Mouse (Mus musculus) kidney, embryonic 14.5 days (tissue): ENCODE measurements at regions not wholly inside any gene's neighbourhood (a gene's known extent, or its start where the extent isn't known, plus 50 kb on each side); places are given as distances from the start of the nearest gene placed in this dataset.
"Not testable (repeated sequence)": the region's sequence is repeated elsewhere in the genome, so short reads cannot be mapped to it uniquely, and the experiment has no call there.

Source experiments
- ATAC-seq: fragments of 200-750 bp; cut with Nextera tagmentation; 2 replicates; pipeline ENCODE4 v1.8.0; 2017; ENCODE audit warnings: moderate number of reproducible peaks, mild to moderate bottlenecking, moderate TSS enrichment, moderate library complexity; ENCODE audit not compliant: low FRiP score, low TSS enrichment
- H3K27ac ChIP-seq: fragments of 300-500 bp; sonication (generic); 2 replicates; pipeline ENCODE4 v1.5.1; 2014; ENCODE audit warnings: low read depth, mild to moderate bottlenecking, low read length, moderate library complexity, mixed read lengths
- H3K27me3 ChIP-seq: fragments of 300-500 bp; sonication (generic); 2 replicates; pipeline ENCODE4 v1.6.1; 2014; ENCODE audit warnings: mild to moderate bottlenecking, low read length; ENCODE audit not compliant: control insufficient read depth, insufficient read depth
- H3K36me3 ChIP-seq: fragments of 300-500 bp; sonication (generic); 2 replicates; pipeline ENCODE4 v1.6.1; 2014; ENCODE audit warnings: low read length, mixed read lengths; ENCODE audit not compliant: control insufficient read depth, insufficient read depth
- H3K4me1 ChIP-seq: fragments of 300-500 bp; sonication (generic); 2 replicates; pipeline ENCODE4 v1.6.1; 2014; ENCODE audit warnings: low read length, mixed read lengths; ENCODE audit not compliant: control insufficient read depth, insufficient read depth
- H3K4me2 ChIP-seq: fragments of 300-500 bp; sonication (generic); replicated peaks from 2 replicates; pipeline ENCODE4 v1.6.1; 2014; ENCODE audit warnings: low read depth, mild to moderate bottlenecking, low read length
- H3K4me3 ChIP-seq: fragments of 300-500 bp; sonication (generic); 2 replicates; pipeline ENCODE4 v1.5.1; 2014; ENCODE audit warnings: mild to moderate bottlenecking, low read length
- H3K9ac ChIP-seq: fragments of 300-500 bp; sonication (generic); 2 replicates; pipeline ENCODE4 v1.6.1; 2014; ENCODE audit warnings: low read depth, mild to moderate bottlenecking, low read length, moderate library complexity
- H3K9me3 ChIP-seq: fragments of 300-500 bp; sonication (generic); 2 replicates; pipeline ENCODE4 v1.6.1; 2016; ENCODE audit warnings: low read length; ENCODE audit not compliant: control insufficient read depth
- WGBS: fragments of 180-500 bp; shearing (Covaris S2); extraction: QIAGEN DNeasy Blood & Tissue Kit; methylation state at CpG from one replicate; pipeline ENCODE4 v1.1.7; 2014; 5-methylcytosine and 5-hydroxymethylcytosine counted together

DNA sequence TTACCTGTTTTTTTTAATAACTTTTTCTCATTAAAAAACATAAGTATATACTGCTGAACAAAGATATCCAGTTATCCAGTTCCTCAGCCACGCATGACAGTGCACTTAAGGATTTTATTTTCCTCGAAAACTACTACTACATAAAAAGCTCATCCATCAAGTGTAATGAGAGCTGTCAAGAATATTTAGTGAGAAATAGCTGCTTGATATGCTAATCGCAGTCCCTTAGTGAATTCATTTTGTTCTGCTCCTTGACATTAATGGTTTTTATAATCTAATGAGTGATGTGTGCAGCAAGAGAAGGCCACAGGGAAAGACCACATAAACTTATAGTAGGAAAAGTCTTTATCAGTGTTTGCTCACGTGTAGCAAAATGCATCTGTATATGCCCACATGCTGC is 754.0 kb upstream of the Slc39a10 start:
- H3K4me3 ChIP-seq, result no peak overlapping the region
- no peaks in the 10 kb centered on the region for H3K27me3 ChIP-seq
- WGBS, result 56% methylated on average over 4 of the region's 4 CpGs
- no peaks in the 10 kb centered on the region for H3K4me1 ChIP-seq
- no peak overlapping the region for H3K9ac ChIP-seq
- no peaks in the 10 kb centered on the region for H3K9me3 ChIP-seq
- no peak overlapping the region for H3K4me2 ChIP-seq
- H3K27ac ChIP-seq, result no peak overlapping the region
- no peaks in the 10 kb centered on the region for H3K36me3 ChIP-seq
- no peak for ATAC-seq

DNA sequence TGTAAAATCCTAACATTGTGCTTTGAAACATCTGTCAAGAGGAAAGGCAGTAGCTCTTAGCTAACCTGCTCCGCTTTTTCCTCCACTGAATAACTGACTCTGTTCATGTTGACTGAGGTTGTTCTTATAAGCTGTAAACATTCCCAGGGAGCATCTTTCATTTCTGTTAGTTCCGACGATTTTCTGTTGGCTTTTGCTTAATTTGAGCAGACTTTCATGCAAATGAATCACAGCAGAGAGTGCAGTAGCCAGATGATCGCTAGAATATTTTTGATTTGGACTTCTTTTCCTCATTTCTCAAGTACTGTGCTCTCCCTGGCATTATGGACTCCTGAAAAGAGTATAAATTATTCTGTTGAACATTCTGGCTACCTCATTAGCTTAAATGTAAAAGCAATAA is 713.9 kb upstream of the Slc39a10 start:
- Histone ChIP-seq H3K27me3 (no peaks in the 10 kb centered on the region), H3K4me2 (no peak overlapping the region), H3K9me3 (no peaks in the 10 kb centered on the region), H3K4me3 (no peak overlapping the region), H3K36me3 (no peaks in the 10 kb centered on the region), H3K9ac (no peak overlapping the region), H3K4me1 (no peaks in the 10 kb centered on the region), H3K27ac (no peak overlapping the region)
- 85% methylated on average over 4 of the region's 4 CpGs for WGBS
- ATAC-seq, result no peak

DNA sequence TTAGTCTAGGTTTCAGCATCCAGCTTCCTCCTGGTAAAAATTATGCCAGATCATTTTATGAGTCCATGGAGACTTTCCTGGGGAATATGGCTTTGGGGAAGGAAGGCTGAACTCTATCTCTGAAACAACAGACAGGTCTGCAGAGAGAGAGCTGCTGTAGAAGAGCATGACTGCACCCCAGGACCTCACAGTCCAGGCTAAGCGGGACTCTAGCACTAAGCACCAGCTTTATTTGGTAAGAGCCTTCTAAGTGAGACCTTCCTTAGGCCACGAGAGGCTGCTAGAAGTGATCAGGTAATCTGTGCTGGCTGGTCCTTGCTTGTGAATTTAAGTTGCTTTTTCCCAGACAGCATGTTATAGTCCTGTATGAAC is 711.3 kb upstream of the Slc39a10 start:
- Histone ChIP-seq H3K4me2 (no peak overlapping the region), H3K9ac (no peak overlapping the region), H3K27me3 (no peaks in the 10 kb centered on the region), H3K4me3 (no peak overlapping the region), H3K36me3 (no peaks in the 10 kb centered on the region), H3K4me1 (no peaks in the 10 kb centered on the region), H3K9me3 (no peaks in the 10 kb centered on the region), H3K27ac (no peak overlapping the region)
- WGBS, result 72% methylated on average over 2 of the region's 2 CpGs
- ATAC-seq, result no peak

GRCm38 (mm10) chr1:47603294-47603988 is 710.8 kb upstream of the Slc39a10 start:
- ATAC-seq, result no peak
- H3K27me3 ChIP-seq, result no peaks in the 10 kb centered on the region
- H3K4me1 ChIP-seq, result no peaks in the 10 kb centered on the region
- no peak overlapping the region for H3K9ac ChIP-seq
- 50% methylated on average over 3 of the region's 3 CpGs for WGBS
- no peak overlapping the region for H3K4me3 ChIP-seq
- no peaks in the 10 kb centered on the region for H3K36me3 ChIP-seq
- H3K9me3 ChIP-seq, result no peaks in the 10 kb centered on the region
- H3K4me2 ChIP-seq, result no peak overlapping the region
- no peak overlapping the region for H3K27ac ChIP-seq

GRCm38 (mm10) chr1:47593641-47594040 is 701.0 kb upstream of the Slc39a10 start:
- not testable (repeated sequence) for H3K4me2 ChIP-seq, H3K27me3 ChIP-seq, H3K9ac ChIP-seq, H3K4me3 ChIP-seq, H3K36me3 ChIP-seq, H3K27ac ChIP-seq, H3K4me1 ChIP-seq, ATAC-seq, H3K9me3 ChIP-seq
- 100% methylated on average over 1 of the region's 4 CpGs for WGBS

GRCm38 (mm10) chr1:47545606-47546005 is 653.0 kb upstream of the Slc39a10 start:
- H3K9me3 ChIP-seq, result no peaks in the 10 kb centered on the region
- no peaks in the 10 kb centered on the region for H3K4me1 ChIP-seq
- WGBS, result 38% methylated on average over 1 of the region's 1 CpGs
- H3K36me3 ChIP-seq, result no peaks in the 10 kb centered on the region
- no peak overlapping the region for H3K27ac ChIP-seq
- no peaks in the 10 kb centered on the region for H3K27me3 ChIP-seq
- H3K9ac ChIP-seq, result no peak overlapping the region
- no peak overlapping the region for H3K4me2 ChIP-seq
- no peak overlapping the region for H3K4me3 ChIP-seq
- ATAC-seq, result no peak

- no peaks in the 10 kb centered on the region for H3K36me3 ChIP-seq
- no peak overlapping the region for H3K27ac ChIP-seq
- H3K4me3 ChIP-seq, result no peak overlapping the region
- H3K9ac ChIP-seq, result no peak overlapping the region
- no peak overlapping the region for H3K4me2 ChIP-seq
- H3K9me3 ChIP-seq, result no peaks in the 10 kb centered on the region
- no peaks in the 10 kb centered on the region for H3K27me3 ChIP-seq
- ATAC-seq, result no peak
- 87% methylated on average over 5 of the region's 5 CpGs for WGBS
- no peaks in the 10 kb centered on the region for H3K4me1 ChIP-seq
Observed at GRCm38 (mm10) chr1:47511426-47511825, 618.8 kb upstream of the Slc39a10 start.

DNA sequence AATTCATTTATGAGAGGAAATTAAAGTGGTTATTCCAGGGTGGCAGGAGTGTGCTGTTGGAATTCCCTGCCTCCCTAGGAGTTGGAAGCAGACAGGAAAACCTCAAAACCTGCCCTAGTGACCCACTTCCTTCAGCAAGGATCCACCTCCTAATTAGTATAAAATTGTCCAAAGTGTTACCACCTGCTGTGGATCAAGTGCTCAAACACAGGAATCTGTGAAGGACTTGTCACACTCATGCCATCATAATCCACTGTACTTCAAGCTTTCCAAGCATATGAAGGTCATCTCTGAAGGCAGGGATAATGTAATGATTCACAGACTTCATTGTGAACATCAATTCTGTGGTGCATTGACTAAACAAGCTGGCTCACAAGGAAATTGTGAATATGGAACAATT is 615.1 kb upstream of the Slc39a10 start:
- H3K9me3 ChIP-seq, result no peaks in the 10 kb centered on the region
- no peaks in the 10 kb centered on the region for H3K36me3 ChIP-seq
- H3K27me3 ChIP-seq, result no peaks in the 10 kb centered on the region
- H3K4me2 ChIP-seq, result no peak overlapping the region
- H3K4me3 ChIP-seq, result no peak overlapping the region
- ATAC-seq, result no peak
- H3K4me1 ChIP-seq, result no peaks in the 10 kb centered on the region
- H3K27ac ChIP-seq, result no peak overlapping the region
- no peak overlapping the region for H3K9ac ChIP-seq

DNA sequence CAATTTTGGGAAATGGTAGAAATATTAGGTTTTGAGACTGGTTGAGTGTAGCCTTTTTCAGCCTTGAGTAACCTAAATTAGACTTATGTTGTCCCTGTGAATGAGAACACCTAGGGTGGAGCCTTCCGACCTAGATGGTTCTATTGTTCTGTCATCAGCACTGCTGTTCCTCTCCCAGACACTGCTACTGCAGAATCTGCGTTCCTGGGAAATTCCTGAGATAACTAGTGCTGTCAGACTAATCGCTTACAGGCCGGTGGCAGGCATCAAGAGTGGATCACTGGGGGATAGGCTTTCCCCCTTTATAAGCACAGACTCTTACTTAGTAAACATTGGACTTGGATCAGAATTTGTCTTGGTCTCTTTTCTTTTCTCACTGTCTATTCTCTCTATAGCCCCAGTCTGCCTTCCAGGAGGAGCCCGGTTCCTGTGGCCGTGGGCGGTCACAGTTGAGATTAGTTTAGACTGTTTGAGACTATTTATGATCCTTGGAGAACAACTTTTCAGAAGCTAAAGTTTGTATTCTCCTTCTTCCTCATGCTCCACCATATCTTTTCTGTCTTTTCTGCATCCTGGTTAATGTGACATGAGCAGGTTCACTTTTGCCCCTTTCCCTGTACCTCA is 596.0 kb upstream of the Slc39a10 start:
- no peaks in the 10 kb centered on the region for H3K4me1 ChIP-seq
- no peak for ATAC-seq
- no peak overlapping the region for H3K27ac ChIP-seq
- H3K9ac ChIP-seq, result no peak overlapping the region
- no peaks in the 10 kb centered on the region for H3K27me3 ChIP-seq
- no peak overlapping the region for H3K4me3 ChIP-seq
- WGBS, result 84% methylated on average over 7 of the region's 7 CpGs
- no peaks in the 10 kb centered on the region for H3K9me3 ChIP-seq
- H3K36me3 ChIP-seq, result no peaks in the 10 kb centered on the region
- no peak overlapping the region for H3K4me2 ChIP-seq
